Mouse (Mus musculus) embryo, embryonic 11.5 days (tissue): ENCODE measurements around the gene Cd7.
"Not testable (repeated sequence)": the region's sequence is repeated elsewhere in the genome, so short reads cannot be mapped to it uniquely, and the experiment has no call there.

Experiments
- DNase-seq: peaks from one replicate; pipeline ENCODE4 v3.0.0-alpha.2; 2012; ENCODE audit warnings: low read depth, low spot score

Cd7 gene

GRCm38 (mm10) chr11:121047826-121048399 lies 8.7 kb upstream of the Cd7 start:
- DNase-seq: peak; percentile 26

- no peak for DNase-seq
Measured at GRCm38 (mm10) chr11:121045286-121045685, 6.1 kb upstream of the Cd7 start.

- not testable (repeated sequence) for DNase-seq
Measured at GRCm38 (mm10) chr11:121043025-121043424, 3.8 kb upstream of the Cd7 start.

- no peak for DNase-seq
Measured at GRCm38 (mm10) chr11:121042480-121042879, 3.3 kb upstream of the Cd7 start.

GRCm38 (mm10) chr11:121041636-121042035 lies 2.4 kb upstream of the Cd7 start:
- no peak for DNase-seq

GRCm38 (mm10) chr11:121041212-121041611 lies 2.0 kb upstream of the Cd7 start:
- peak; percentile 69 for DNase-seq

- no peak for DNase-seq
Measured at GRCm38 (mm10) chr11:121038366-121039240, 615 bp downstream of the Cd7 start.

GRCm38 (mm10) chr11:121033118-121033517 lies 6.1 kb downstream of the Cd7 start:
- no peak for DNase-seq

GRCm38 (mm10) chr11:121027259-121027658 lies 12.0 kb downstream of the Cd7 start:
- DNase-seq: no peak

- no peak for DNase-seq
Measured at GRCm38 (mm10) chr11:121024163-121024562, 15.1 kb downstream of the Cd7 start.

- no peak for DNase-seq
Measured at GRCm38 (mm10) chr11:121019501-121019900, 19.7 kb downstream of the Cd7 start.

GRCm38 (mm10) chr11:121017703-121018102 lies 21.5 kb downstream of the Cd7 start:
- peak; percentile 46 for DNase-seq

- no peak for DNase-seq
Measured at GRCm38 (mm10) chr11:121015472-121015871, 23.7 kb downstream of the Cd7 start.

- peak; percentile 11 for DNase-seq
Measured at GRCm38 (mm10) chr11:121014896-121015300, 24.3 kb downstream of the Cd7 start.

GRCm38 (mm10) chr11:121013656-121014055 lies 25.6 kb downstream of the Cd7 start:
- no peak for DNase-seq

- no peak for DNase-seq
Measured at GRCm38 (mm10) chr11:121010044-121010755, 29.0 kb downstream of the Cd7 start.

GRCm38 (mm10) chr11:121006184-121006583 lies 33.0 kb downstream of the Cd7 start:
- no peak for DNase-seq

GRCm38 (mm10) chr11:121004281-121004680 lies 34.9 kb downstream of the Cd7 start:
- no peak for DNase-seq

- DNase-seq: no peak
Measured at GRCm38 (mm10) chr11:121001966-121002365, 37.3 kb downstream of the Cd7 start.

- DNase-seq: no peak
Measured at GRCm38 (mm10) chr11:120994741-120995140, 44.5 kb downstream of the Cd7 start.

GRCm38 (mm10) chr11:120993586-120993985 lies 45.6 kb downstream of the Cd7 start:
- no peak for DNase-seq

- no peak for DNase-seq
Measured at GRCm38 (mm10) chr11:120993080-120993479, 46.1 kb downstream of the Cd7 start.
